In the genomic region with DNA sequence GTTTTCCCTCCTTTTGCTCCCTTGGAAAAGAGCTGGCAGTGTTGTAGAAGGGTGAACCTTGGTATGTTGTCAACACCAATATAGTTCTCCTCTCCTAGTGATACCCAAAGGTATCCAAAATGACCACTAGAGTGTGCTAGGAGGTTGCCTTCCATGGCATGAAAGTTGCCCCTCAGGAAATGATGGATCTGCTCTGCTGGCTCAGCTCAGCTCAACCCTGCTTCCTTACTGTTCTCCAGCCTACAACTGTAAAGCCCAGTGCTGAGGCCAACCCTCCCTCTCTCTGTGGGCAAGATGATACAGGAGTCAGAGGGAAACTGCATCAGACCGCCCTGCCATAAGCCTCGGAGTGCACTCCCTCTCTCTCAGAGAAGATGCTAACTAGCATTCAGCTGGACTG, we compare ENCODE assay signal across 8 mouse cellular contexts. TPM values are rescaled to one million over a fixed set of nuclear protein-coding genes. Genes with fewer than 3 reads are reported as not detected.
DNase-seq lines count a peak whose midpoint lies in the region; ATAC-seq and TF ChIP-seq lines count a peak whose summit lies in the region.

No protein-coding gene starts in this region.

- no peak; the same call in 1 of the 2 replicates for TF ChIP-seq CTCF in lung, adult 2 months (IDR thresholded peaks at IDR 0.05; ENCODE audit: insufficient read depth, low read length)

- H3K4me3 ChIP-seq in lung, adult 2 months (replicated peaks; ENCODE audit: extremely low read depth, low read depth, low read length), result no peak overlapping the region
- no peak overlapping the region for H3K4me3 ChIP-seq in kidney, embryonic 16.5 days (ENCODE audit: low read length)
- no peak overlapping the region for H3K4me3 ChIP-seq in midbrain, embryonic 15.5 days

- peak; percentile 72; the same call in 1 of the 2 replicates for ATAC-seq in frontal cortex, adult (ENCODE audit: low TSS enrichment)
- ATAC-seq in kidney, embryonic 16.5 days (ENCODE audit: low FRiP score, low TSS enrichment), result peak; percentile 83
- no peak for ATAC-seq in midbrain, embryonic 15.5 days (replicated peaks)

- 66% methylated on average over 2 of the region's 2 CpGs for WGBS in lung, adult 2 months
- WGBS in kidney, embryonic 16.5 days, result 46% methylated on average over 2 of the region's 2 CpGs
- WGBS in midbrain, embryonic 15.5 days, result 86% methylated on average over 2 of the region's 2 CpGs

- no peak overlapping the region for H3K4me2 ChIP-seq in kidney, embryonic 16.5 days (replicated peaks; ENCODE audit: low read depth, low read length)
- no peak overlapping the region for H3K4me2 ChIP-seq in midbrain, embryonic 15.5 days

- no peak overlapping the region for H3K27ac ChIP-seq in kidney, embryonic 16.5 days (ENCODE audit: low read length)
- no peak overlapping the region for H3K27ac ChIP-seq in midbrain, embryonic 15.5 days

- no peak for TF ChIP-seq POLR2A in lung, adult 2 months (IDR thresholded peaks at IDR 0.05; ENCODE audit: borderline replicate concordance, extremely low read depth, low read depth, low read length)

- no peaks in the 10 kb centered on the region for H3K36me3 ChIP-seq in kidney, embryonic 16.5 days (ENCODE audit: insufficient read depth, low read length)
- H3K36me3 ChIP-seq in midbrain, embryonic 15.5 days (replicated peaks), result no peaks in the 10 kb centered on the region

- DNase-seq in frontal cortex, postnatal 14 days (ENCODE audit: low spot score in 2 of 2), result no peak
- DNase-seq in lung, postnatal 10 days, result peak; percentile 25
- no peak for DNase-seq in lung, adult 2 months
- peak; percentile 67 to 68 for DNase-seq in cerebellum, postnatal 25 days
- no peak for DNase-seq in adipocyte (ENCODE audit: low spot score)

- no peaks in the 10 kb centered on the region for H3K4me1 ChIP-seq in lung, adult 2 months (ENCODE audit: control insufficient read depth, insufficient read depth, low read length)
- H3K4me1 ChIP-seq in kidney, embryonic 16.5 days (ENCODE audit: insufficient read depth, low read length), result no peaks in the 10 kb centered on the region
- H3K4me1 ChIP-seq in midbrain, embryonic 15.5 days, result no peaks in the 10 kb centered on the region

- H3K9ac ChIP-seq in kidney, embryonic 16.5 days (replicated peaks; ENCODE audit: low read length), result no peak overlapping the region
- no peak overlapping the region for H3K9ac ChIP-seq in midbrain, embryonic 15.5 days

- H3K9me3 ChIP-seq in kidney, embryonic 16.5 days (ENCODE audit: low read length), result no peaks in the 10 kb centered on the region
- no peaks in the 10 kb centered on the region for H3K9me3 ChIP-seq in midbrain, embryonic 15.5 days

- H3K27me3 ChIP-seq in kidney, embryonic 16.5 days (ENCODE audit: insufficient read depth, low read length), result no peaks in the 10 kb centered on the region
- no peaks in the 10 kb centered on the region for H3K27me3 ChIP-seq in midbrain, embryonic 15.5 days (replicated peaks)

RNA-seq across cellular contexts. Expression of a gene that starts 24.5 kb away (rescaled TPM):
- polyA plus RNA-seq in lung, adult 2 months (2012; rRNA removed), result 19.8 and 31.7 TPM in 2 replicates
- 184 and 189 TPM in 2 replicates for polyA plus RNA-seq in kidney, embryonic 16.5 days (2015; fragmentation: Nextera tagmentation; extraction: Ambion mirVana)
- polyA plus RNA-seq in midbrain, embryonic 15.5 days (2015; fragmentation: Nextera tagmentation; extraction: Ambion mirVana), result 639 and 647 TPM in 2 replicates

RNA-seq across cellular contexts. Expression of a gene that starts 26.6 kb away (rescaled TPM):
- 1.1 and 6.6 TPM in 2 replicates for polyA plus RNA-seq in lung, adult 2 months (2012; rRNA removed)
- 0.33 and 0.36 TPM in 2 replicates for polyA plus RNA-seq in kidney, embryonic 16.5 days (2015; fragmentation: Nextera tagmentation; extraction: Ambion mirVana)
- not detected in 2 replicates for polyA plus RNA-seq in midbrain, embryonic 15.5 days (2015; fragmentation: Nextera tagmentation; extraction: Ambion mirVana)

RNA-seq across cellular contexts. Expression of a gene that starts 54.0 kb away (rescaled TPM):
- polyA plus RNA-seq in lung, adult 2 months (2012; rRNA removed), result 8.5 and 8.8 TPM in 2 replicates
- polyA plus RNA-seq in kidney, embryonic 16.5 days (2015; fragmentation: Nextera tagmentation; extraction: Ambion mirVana), result 746 and 828 TPM in 2 replicates
- 10.4 and 11.4 TPM in 2 replicates for polyA plus RNA-seq in midbrain, embryonic 15.5 days (2015; fragmentation: Nextera tagmentation; extraction: Ambion mirVana)

Comparison
In these comparisons a context has a peak if more than half of its experiments do, and no peak if none do; other contexts are left out.
1. DNase-seq: peak in lung, postnatal 10 days (single experiment) and cerebellum, postnatal 25 days (2 of 2); none in frontal cortex, postnatal 14 days (0 of 2), lung, adult 2 months (single experiment) and adipocyte (single experiment).
2. RNA of a gene that starts 54.0 kb away (polyA plus RNA-seq): 746 to 828 TPM in kidney, embryonic 16.5 days; 10.4 to 11.4 TPM in midbrain, embryonic 15.5 days and 8.5 to 8.8 TPM in lung, adult 2 months; every median in the first group is over 10 times any median in the second.